Mouse (Mus musculus): Measurements from ENCODE around the gene Serpinb1a. TPM values are rescaled to one million over a fixed set of nuclear protein-coding genes. Genes with fewer than 3 reads are reported as not detected.

The Serpinb1a gene
- polyA plus RNA-seq, 1 experiment from 2014 or later, result 31.7 TPM

- 45% methylated on average over 2 of the region's 2 CpGs for WGBS
- no peak overlapping the region for H3K4me2 ChIP-seq (replicated peaks)
- H3K27me3 ChIP-seq, result no peaks in the 10 kb centered on the region
- no peaks in the 10 kb centered on the region for H3K4me1 ChIP-seq
- no peak overlapping the region for H3K4me3 ChIP-seq (replicated peaks)
- no peaks in the 10 kb centered on the region for H3K36me3 ChIP-seq
- H3K27ac ChIP-seq (replicated peaks), result no peak overlapping the region
- H3K9ac ChIP-seq, result no peak overlapping the region
- ATAC-seq (ENCODE audit: insufficient number of reproducible peaks, low FRiP score, low TSS enrichment, low read depth), result peak; percentile 67
- no peaks in the 10 kb centered on the region for H3K9me3 ChIP-seq (replicated peaks)
Measured at GRCm38 (mm10) chr13:32794619-32795018, 56.4 kb downstream of the Serpinb1a start.

Other genes with a start within 250 kb of the Serpinb1a start
- gene Mylk4, start 67.2 kb downstream of the Serpinb1a start, polyA plus RNA-seq (2015; fragmentation: Nextera tagmentation; extraction: Ambion mirVana), result 7.6 and 10.9 TPM in 2 replicates
- 31.6 and 39.4 TPM in 2 replicates for gene Wrnip1, start 49.1 kb downstream of the Serpinb1a start, polyA plus RNA-seq (2015; fragmentation: Nextera tagmentation; extraction: Ambion mirVana)
- not detected in 2 replicates for gene D930007J09Rik, start 48.3 kb downstream of the Serpinb1a start, polyA plus RNA-seq (2015; fragmentation: Nextera tagmentation; extraction: Ambion mirVana)
- gene Serpinb1c, start 47.0 kb upstream of the Serpinb1a start, polyA plus RNA-seq (2015; fragmentation: Nextera tagmentation; extraction: Ambion mirVana), result not detected in 2 replicates
- 2.3 and 2.5 TPM in 2 replicates for gene Serpinb6b, start 114.0 kb upstream of the Serpinb1a start, polyA plus RNA-seq (2015; fragmentation: Nextera tagmentation; extraction: Ambion mirVana)
- gene Serpinb9, start 152.1 kb upstream of the Serpinb1a start, polyA plus RNA-seq (2015; fragmentation: Nextera tagmentation; extraction: Ambion mirVana), result 4.0 and 4.6 TPM in 2 replicates
- gene Serpinb9b, start 176.2 kb upstream of the Serpinb1a start, polyA plus RNA-seq (2015; fragmentation: Nextera tagmentation; extraction: Ambion mirVana), result 0.34 and 0.45 TPM in 2 replicates
- 2.2 and 3.2 TPM in 2 replicates for gene Serpinb1b, start 227.4 kb upstream of the Serpinb1a start, polyA plus RNA-seq (2015; fragmentation: Nextera tagmentation; extraction: Ambion mirVana)